Mouse (Mus musculus) hindbrain, embryonic 15.5 days (tissue): ENCODE measurements around the gene Cdk19. TPM values are rescaled to one million over a fixed set of nuclear protein-coding genes. Genes with fewer than 3 reads are reported as not detected.
A peak's percentile ranks its signal among the peaks of the same experiment; 100 is the strongest.

ENCODE experiments used
- ATAC-seq: fragments of 200-750 bp; cut with Nextera tagmentation; 2 replicates; pipeline ENCODE4 v1.8.0; 2017; ENCODE audit warnings: low read depth, moderate number of reproducible peaks, moderate TSS enrichment; ENCODE audit not compliant: low FRiP score
- H3K27ac ChIP-seq: fragments of 300-500 bp; sonication (generic); replicated peaks from 2 replicates; pipeline ENCODE4 v1.5.1; 2015; ENCODE audit warnings: mild to moderate bottlenecking, inconsistent platforms
- H3K27me3 ChIP-seq: fragments of 300-500 bp; sonication (generic); 2 replicates; pipeline ENCODE4 v1.6.1; 2015; ENCODE audit warnings: control low read depth, inconsistent platforms
- H3K36me3 ChIP-seq: fragments of 300-500 bp; sonication (generic); 2 replicates; pipeline ENCODE4 v1.6.1; 2015; ENCODE audit warnings: control low read depth, inconsistent platforms
- H3K4me1 ChIP-seq: fragments of 300-500 bp; sonication (generic); replicated peaks from 2 replicates; pipeline ENCODE4 v1.6.1; 2015; ENCODE audit warnings: control low read depth, inconsistent platforms
- H3K4me2 ChIP-seq: fragments of 300-500 bp; sonication (generic); 2 replicates; pipeline ENCODE4 v1.6.1; 2015; ENCODE audit warnings: moderate library complexity, mild to moderate bottlenecking, inconsistent platforms
- H3K4me3 ChIP-seq: fragments of 300-500 bp; sonication (generic); 2 replicates; pipeline ENCODE4 v1.5.1; 2015; ENCODE audit warnings: mild to moderate bottlenecking, inconsistent platforms
- H3K9ac ChIP-seq: fragments of 300-500 bp; sonication (generic); 2 replicates; pipeline ENCODE4 v1.6.1; 2015; ENCODE audit warnings: inconsistent platforms
- H3K9me3 ChIP-seq: fragments of 300-500 bp; sonication (generic); 2 replicates; pipeline ENCODE4 v1.6.1; 2016; ENCODE audit warnings: control low read depth, inconsistent platforms
- WGBS: fragments of 180-500 bp; shearing (Covaris S2); methylation state at CpG from one replicate; pipeline ENCODE4 v1.1.7; 2015; 5-methylcytosine and 5-hydroxymethylcytosine counted together
- polyA plus RNA-seq: library from polyadenylated mRNA; unstranded; fragments of >200 nt; fragmentation: Nextera tagmentation; extraction: Ambion mirVana; gene quantifications from 2 replicates; pipeline ENCODE4 v1.2.1, GENCODE M21; 2015

The Cdk19 gene
- polyA plus RNA-seq, 1 experiment from 2014 or later, result 11.7 TPM

- H3K36me3 ChIP-seq, result no peaks in the 10 kb centered on the region
- no peaks in the 10 kb centered on the region for H3K9me3 ChIP-seq
- 81% methylated on average over 12 of the region's 12 CpGs for WGBS
Measured at GRCm38 (mm10) chr10:40435402-40435801, 96.0 kb downstream of the Cdk19 start.

DNA sequence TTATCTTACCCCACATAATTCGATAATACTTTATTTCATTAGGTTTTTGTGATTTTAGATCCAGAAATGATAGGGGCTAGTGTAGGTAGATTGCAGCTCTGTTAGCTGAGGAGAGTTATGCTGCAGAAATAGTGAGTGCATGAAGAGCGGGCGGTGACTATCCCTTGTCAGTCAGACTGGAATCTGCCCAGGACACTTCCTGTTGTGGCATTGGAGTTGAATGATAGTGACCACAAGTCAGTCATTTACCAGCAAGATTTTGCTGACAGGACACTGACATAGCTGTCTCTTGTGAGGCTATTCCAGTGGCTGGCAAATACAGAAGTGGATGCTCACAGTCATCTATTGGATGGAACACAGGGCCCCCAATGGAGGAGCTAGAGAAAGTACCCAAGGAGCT lies 97.8 kb downstream of the Cdk19 start:
- no peak for ATAC-seq
- Histone ChIP-seq H3K36me3 (no peaks in the 10 kb centered on the region), H3K9me3 (no peaks in the 10 kb centered on the region), H3K27ac (no peak overlapping the region), H3K27me3 (no peaks in the 10 kb centered on the region), H3K4me1 (no peaks in the 10 kb centered on the region), H3K4me3 (no peak overlapping the region), H3K9ac (no peak overlapping the region), H3K4me2 (no peak overlapping the region)
- WGBS, result 95% methylated on average over 3 of the region's 3 CpGs

More at GRCm38 (mm10) chr10:40435402-40435801, 96.0 kb downstream of the Cdk19 start:
- Histone ChIP-seq H3K4me1 (no peaks in the 10 kb centered on the region), H3K4me2 (no peak overlapping the region), H3K27me3 (no peaks in the 10 kb centered on the region), H3K27ac (no peak overlapping the region), H3K4me3 (no peak overlapping the region), H3K9ac (no peak overlapping the region)
- ATAC-seq, result no peak

GRCm38 (mm10) chr10:40440740-40441139 lies 101.4 kb downstream of the Cdk19 start:
- Histone ChIP-seq H3K36me3 (no peaks in the 10 kb centered on the region), H3K4me3 (no peak overlapping the region), H3K4me1 (peaks cover 13% of the 10 kb centered on the region), H3K9ac (no peak overlapping the region), H3K27me3 (no peaks in the 10 kb centered on the region), H3K9me3 (no peaks in the 10 kb centered on the region), H3K4me2 (no peak overlapping the region), H3K27ac (no peak overlapping the region)
- 83% methylated on average over 10 of the region's 10 CpGs for WGBS
- no peak for ATAC-seq

- WGBS, result 91% methylated on average over 1 of the region's 1 CpGs
- Histone ChIP-seq H3K27me3 (no peaks in the 10 kb centered on the region), H3K9me3 (no peaks in the 10 kb centered on the region), H3K4me1 (peaks cover 24% of the 10 kb centered on the region), H3K4me2 (no peak overlapping the region), H3K27ac (no peak overlapping the region), H3K4me3 (no peak overlapping the region), H3K9ac (no peak overlapping the region), H3K36me3 (no peaks in the 10 kb centered on the region)
- no peak for ATAC-seq
Measured at GRCm38 (mm10) chr10:40442076-40442475, 102.7 kb downstream of the Cdk19 start.

- Histone ChIP-seq H3K27me3 (no peaks in the 10 kb centered on the region), H3K4me2 (no peak overlapping the region), H3K9me3 (no peaks in the 10 kb centered on the region), H3K36me3 (no peaks in the 10 kb centered on the region), H3K9ac (no peak overlapping the region), H3K4me1 (peaks cover 35% of the 10 kb centered on the region), H3K4me3 (no peak overlapping the region), H3K27ac (no peak overlapping the region)
- ATAC-seq, result no peak
- WGBS, result 29% methylated on average over 7 of the region's 7 CpGs
Measured at GRCm38 (mm10) chr10:40443371-40443770, 104.0 kb downstream of the Cdk19 start.

DNA sequence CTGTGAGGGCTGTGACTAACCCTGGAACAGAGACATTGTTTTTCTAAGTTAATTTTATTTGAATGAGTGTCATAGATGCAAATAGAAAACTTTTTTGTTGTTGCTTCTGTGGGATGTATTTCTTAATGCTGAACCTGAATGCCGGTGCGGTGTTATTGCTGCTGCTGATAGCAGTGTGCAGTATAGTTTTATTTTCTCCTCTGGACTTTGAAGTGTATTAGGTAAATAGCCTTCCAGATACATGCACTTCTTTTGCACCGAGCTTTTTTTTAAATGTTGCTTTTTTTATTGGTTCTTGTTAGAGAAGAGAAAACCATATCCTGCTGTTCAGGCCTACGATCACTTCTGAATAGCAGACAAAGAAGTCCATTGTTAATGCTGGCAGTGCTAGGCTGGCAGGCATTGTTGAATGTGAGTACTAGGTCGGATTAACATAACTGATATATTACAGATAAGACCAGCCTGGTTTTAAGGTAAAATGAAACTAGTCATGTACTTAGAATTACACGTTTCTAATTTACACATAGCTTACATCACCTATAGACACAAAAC lies 104.5 kb downstream of the Cdk19 start:
- Histone ChIP-seq H3K27ac (no peak overlapping the region), H3K4me3 (no peak overlapping the region), H3K4me1 (peaks cover 35% of the 10 kb centered on the region), H3K27me3 (no peaks in the 10 kb centered on the region), H3K4me2 (no peak overlapping the region), H3K9ac (no peak overlapping the region), H3K36me3 (no peaks in the 10 kb centered on the region), H3K9me3 (no peaks in the 10 kb centered on the region)
- no peak for ATAC-seq
- WGBS, result 18% methylated on average over 6 of the region's 6 CpGs

DNA sequence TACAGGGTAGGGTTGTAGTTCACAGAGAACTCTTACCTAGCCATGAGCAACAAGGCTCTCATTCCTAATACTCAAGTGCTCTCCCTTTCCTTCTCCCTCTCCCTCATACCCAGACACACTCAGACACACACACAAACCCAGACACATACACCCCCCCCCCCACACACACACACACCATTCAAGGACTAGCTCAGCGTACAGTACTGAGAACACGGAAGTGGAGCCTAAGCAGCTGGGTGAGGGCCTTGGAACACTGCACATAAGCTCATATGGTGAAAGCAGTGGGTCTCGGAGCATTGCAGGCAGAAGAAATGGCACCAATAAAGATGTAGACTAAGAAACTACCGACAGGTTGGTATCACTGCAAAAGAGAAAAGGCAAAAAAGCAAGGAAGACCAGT lies 105.2 kb downstream of the Cdk19 start:
- 84% methylated on average over 4 of the region's 4 CpGs for WGBS
- no peaks in the 10 kb centered on the region for H3K9me3 ChIP-seq

DNA sequence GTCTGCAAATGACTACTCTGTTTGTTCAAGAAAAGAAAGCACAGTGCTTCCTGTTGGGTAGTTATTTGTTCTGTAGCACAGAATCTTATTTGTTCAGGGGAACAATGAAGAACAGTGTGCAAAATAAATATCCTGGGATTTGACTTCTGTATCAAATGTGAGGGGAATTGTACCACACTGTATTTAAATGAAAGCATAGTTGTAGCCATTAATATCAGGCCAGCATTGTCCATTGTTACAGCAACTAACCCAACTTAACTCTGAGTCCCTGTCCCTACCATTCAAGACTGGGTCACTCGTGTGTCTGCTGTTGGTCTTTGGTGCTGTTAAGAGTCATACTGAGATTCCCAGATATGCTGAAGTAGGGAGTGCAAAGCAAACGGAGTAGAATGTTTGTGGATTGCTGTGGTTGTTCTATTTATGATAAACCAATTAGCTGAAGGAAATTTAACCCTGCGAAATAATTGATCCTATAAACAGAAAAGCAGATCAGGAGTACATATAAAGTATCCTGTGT lies 106.8 kb downstream of the Cdk19 start:
- Histone ChIP-seq H3K27ac (peak overlapping the region; percentile 56), H3K27me3 (no peaks in the 10 kb centered on the region), H3K9ac (no peak overlapping the region), H3K36me3 (no peaks in the 10 kb centered on the region), H3K4me1 (peaks cover 35% of the 10 kb centered on the region), H3K4me3 (no peak overlapping the region), H3K4me2 (no peak overlapping the region), H3K9me3 (no peaks in the 10 kb centered on the region)
- ATAC-seq, result no peak
- 45% methylated on average over 3 of the region's 3 CpGs for WGBS

More for the DNA sequence above, 105.2 kb downstream of the Cdk19 start:
- Histone ChIP-seq H3K9ac (no peak overlapping the region), H3K4me3 (no peak overlapping the region), H3K27ac (no peak overlapping the region), H3K4me1 (peaks cover 35% of the 10 kb centered on the region), H3K4me2 (no peak overlapping the region), H3K36me3 (no peaks in the 10 kb centered on the region), H3K27me3 (no peaks in the 10 kb centered on the region)
- ATAC-seq, result no peak

DNA sequence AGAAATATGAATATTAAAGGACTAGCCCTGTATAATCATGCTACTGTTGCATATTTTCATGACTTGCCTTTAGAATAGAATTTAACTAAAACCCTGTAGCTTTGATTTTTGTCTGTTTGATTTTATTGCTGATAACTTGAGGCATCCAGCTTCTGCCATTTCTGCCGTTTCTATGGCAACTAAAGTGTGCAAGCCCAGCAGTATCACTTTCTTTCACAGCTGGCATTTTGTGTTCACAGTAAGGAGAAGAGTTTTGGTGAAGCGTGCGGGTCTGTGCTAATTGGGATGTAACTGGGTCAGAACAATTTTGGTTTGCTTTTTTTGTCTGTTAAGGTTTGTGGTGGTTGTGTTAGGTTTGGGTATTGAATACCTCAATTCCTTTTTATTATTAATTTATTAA lies 107.3 kb downstream of the Cdk19 start:
- Histone ChIP-seq H3K27me3 (no peaks in the 10 kb centered on the region), H3K36me3 (no peaks in the 10 kb centered on the region), H3K27ac (0 out of 2 replicates have a peak overlapping the region, but pooled peaks have one; percentile 34), H3K9ac (no peak overlapping the region), H3K4me1 (peaks cover 35% of the 10 kb centered on the region), H3K4me3 (no peak overlapping the region), H3K9me3 (no peaks in the 10 kb centered on the region), H3K4me2 (no peak overlapping the region)
- ATAC-seq, result no peak
- 23% methylated on average over 3 of the region's 3 CpGs for WGBS

DNA sequence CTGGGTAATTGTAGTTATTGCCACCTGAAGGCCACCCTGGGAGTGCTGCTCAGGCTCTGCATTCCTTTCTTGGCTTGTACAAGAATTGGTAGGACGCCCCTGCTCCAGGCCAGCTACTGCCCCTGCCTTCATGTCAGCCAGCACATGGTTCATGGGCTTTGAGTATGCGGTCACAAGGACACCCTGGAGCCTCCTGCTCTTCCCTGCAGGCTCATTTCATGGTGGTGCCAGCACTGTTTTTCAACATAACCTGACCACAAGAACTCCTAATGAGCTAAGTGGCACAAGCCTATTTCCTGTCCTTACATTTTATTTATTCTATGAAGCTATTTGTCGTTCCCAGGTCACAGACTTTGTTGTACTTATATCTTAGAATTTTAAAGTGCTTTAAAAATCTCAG lies 107.9 kb downstream of the Cdk19 start:
- peaks cover 35% of the 10 kb centered on the region for H3K4me1 ChIP-seq
- H3K36me3 ChIP-seq, result no peaks in the 10 kb centered on the region
- no peak overlapping the region for H3K4me2 ChIP-seq
- H3K9ac ChIP-seq, result no peak overlapping the region
- H3K9me3 ChIP-seq, result no peaks in the 10 kb centered on the region
- no peak; the same call in 1 of the 2 replicates for ATAC-seq
- 50% methylated on average over 3 of the region's 3 CpGs for WGBS
- peak overlapping the region; percentile 61 for H3K27ac ChIP-seq
- no peak overlapping the region for H3K4me3 ChIP-seq
- H3K27me3 ChIP-seq, result no peaks in the 10 kb centered on the region

DNA sequence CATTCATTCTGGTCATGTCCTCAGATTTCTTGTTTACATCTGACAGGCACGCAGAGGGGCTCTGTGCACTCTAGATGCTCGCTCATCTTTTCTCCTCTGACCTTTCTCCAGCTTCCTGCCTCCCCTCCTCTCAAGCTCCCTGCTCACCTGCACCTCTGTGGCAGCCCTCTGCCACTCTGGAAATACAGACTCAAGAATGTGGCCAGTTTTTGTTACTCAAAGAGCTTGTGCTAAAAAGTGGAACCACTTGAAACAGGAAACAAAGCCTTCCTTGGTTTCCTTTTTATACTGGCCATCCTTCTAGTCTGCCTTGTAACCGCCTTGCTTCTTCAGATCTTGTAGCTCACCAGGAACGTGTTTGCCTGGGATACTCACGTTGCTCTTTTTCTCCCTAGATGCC lies 108.6 kb downstream of the Cdk19 start:
- no peak overlapping the region for H3K4me2 ChIP-seq
- no peak for ATAC-seq
- H3K4me3 ChIP-seq, result no peak overlapping the region
- H3K4me1 ChIP-seq, result peaks cover 35% of the 10 kb centered on the region
- no peak overlapping the region for H3K9ac ChIP-seq
- 64% methylated on average over 5 of the region's 5 CpGs for WGBS
- H3K9me3 ChIP-seq, result no peaks in the 10 kb centered on the region
- H3K27me3 ChIP-seq, result no peaks in the 10 kb centered on the region
- H3K36me3 ChIP-seq, result no peaks in the 10 kb centered on the region
- peak overlapping the region; percentile 61; the same call in 1 of the 2 replicates for H3K27ac ChIP-seq

DNA sequence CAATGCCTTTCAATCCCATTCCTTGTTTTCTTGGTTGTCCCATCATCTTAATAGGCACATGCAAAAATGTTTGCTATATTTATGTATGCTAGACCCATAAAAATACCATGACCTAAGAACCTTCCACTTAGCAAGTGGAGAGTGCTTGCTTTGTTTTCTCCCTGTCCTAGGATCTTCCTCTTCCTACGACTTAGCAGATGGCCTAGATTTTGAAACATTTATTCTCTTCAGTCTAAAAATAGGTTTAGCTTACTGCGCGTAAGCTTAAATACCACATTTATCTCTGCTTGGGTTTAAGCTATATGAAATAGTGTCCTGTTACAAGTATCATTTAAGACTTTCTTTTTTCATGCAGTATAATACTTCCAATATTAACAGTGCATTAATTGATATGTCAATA lies 109.1 kb downstream of the Cdk19 start:
- ATAC-seq, result no peak
- Histone ChIP-seq H3K4me2 (no peak overlapping the region), H3K4me3 (no peak overlapping the region), H3K9me3 (no peaks in the 10 kb centered on the region), H3K27me3 (no peaks in the 10 kb centered on the region), H3K36me3 (no peaks in the 10 kb centered on the region), H3K4me1 (peaks cover 31% of the 10 kb centered on the region), H3K27ac (no peak overlapping the region), H3K9ac (no peak overlapping the region)
- 80% methylated on average over 3 of the region's 3 CpGs for whole genome bisulfite sequencing

- Histone ChIP-seq H3K36me3 (no peaks in the 10 kb centered on the region), H3K9ac (no peak overlapping the region), H3K4me2 (no peak overlapping the region), H3K27me3 (no peaks in the 10 kb centered on the region), H3K27ac (no peak overlapping the region), H3K9me3 (no peaks in the 10 kb centered on the region), H3K4me1 (peaks cover 25% of the 10 kb centered on the region), H3K4me3 (no peak overlapping the region)
- WGBS, result 94% methylated on average over 6 of the region's 6 CpGs
- no peak for ATAC-seq
Measured at GRCm38 (mm10) chr10:40449571-40449970, 110.2 kb downstream of the Cdk19 start.
